Mouse (Mus musculus): ENCODE data around the gene Ppard. TPM values are rescaled to one million over a fixed set of nuclear protein-coding genes. Genes with fewer than 3 reads are reported as not detected.
A peak's percentile ranks its signal among the peaks of the same experiment; 100 is the strongest.
"Not testable (repeated sequence)": the region's sequence is repeated elsewhere in the genome, so short reads cannot be mapped to it uniquely, and the experiment has no call there.

Gene Ppard
- polyA plus RNA-seq, 1 experiment from 2014 or later, result 1.5 TPM

- peaks cover 60% of the 10 kb centered on the region for H3K4me1 ChIP-seq
- 54% methylated on average over 2 of the region's 2 CpGs for WGBS
- no peak for ATAC-seq (ENCODE audit: extremely low read depth, insufficient number of reproducible peaks, low FRiP score, low TSS enrichment)
- H3K27me3 ChIP-seq (replicated peaks), result no peaks in the 10 kb centered on the region
- H3K27ac ChIP-seq (replicated peaks), result peak overlapping the region; percentile 55; the same call in 1 of the 2 replicates
- H3K9ac ChIP-seq, result peak overlapping the region; percentile 99
- peaks cover 71% of the 10 kb centered on the region for H3K36me3 ChIP-seq
- H3K4me2 ChIP-seq, result peak overlapping the region; percentile 91
- no peaks in the 10 kb centered on the region for H3K9me3 ChIP-seq
- peak overlapping the region; percentile 95 for H3K4me3 ChIP-seq
These were observed 97.7 kb downstream of the Ppard start for GRCm38 (mm10) chr17:28330232-28330546.

DNA sequence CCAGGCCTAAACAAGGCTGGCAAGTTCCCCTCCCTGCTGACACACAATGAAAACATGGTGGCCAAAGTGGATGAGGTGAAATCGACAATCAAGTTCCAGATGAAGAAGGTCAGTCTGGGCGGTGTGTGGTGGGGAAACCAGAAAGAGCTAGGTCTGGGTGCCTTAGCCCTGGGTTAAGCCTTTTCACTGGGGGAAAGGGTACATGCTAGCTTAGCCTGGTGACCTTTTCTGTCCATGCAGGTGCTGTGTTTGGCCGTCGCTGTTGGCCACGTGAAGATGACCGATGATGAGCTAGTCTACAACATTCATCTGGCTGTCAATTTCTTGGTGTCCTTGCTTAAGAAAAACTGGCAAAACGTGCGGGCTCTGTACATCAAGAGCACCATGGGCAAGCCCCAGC is 98.1 kb downstream of the Ppard start:
- peaks cover 71% of the 10 kb centered on the region for H3K36me3 ChIP-seq
- WGBS, result 52% methylated on average over 8 of the region's 8 CpGs
- H3K4me3 ChIP-seq, result 0 out of 2 replicates have a peak overlapping the region, but pooled peaks have one; percentile 11
- not testable (repeated sequence) for H3K27ac ChIP-seq (replicated peaks); H3K9ac ChIP-seq; H3K9me3 ChIP-seq; ATAC-seq (ENCODE audit: extremely low read depth, insufficient number of reproducible peaks, low FRiP score, low TSS enrichment); H3K27me3 ChIP-seq (replicated peaks)
- peak overlapping the region; percentile 91 for H3K4me2 ChIP-seq
- peaks cover 60% of the 10 kb centered on the region for H3K4me1 ChIP-seq

DNA sequence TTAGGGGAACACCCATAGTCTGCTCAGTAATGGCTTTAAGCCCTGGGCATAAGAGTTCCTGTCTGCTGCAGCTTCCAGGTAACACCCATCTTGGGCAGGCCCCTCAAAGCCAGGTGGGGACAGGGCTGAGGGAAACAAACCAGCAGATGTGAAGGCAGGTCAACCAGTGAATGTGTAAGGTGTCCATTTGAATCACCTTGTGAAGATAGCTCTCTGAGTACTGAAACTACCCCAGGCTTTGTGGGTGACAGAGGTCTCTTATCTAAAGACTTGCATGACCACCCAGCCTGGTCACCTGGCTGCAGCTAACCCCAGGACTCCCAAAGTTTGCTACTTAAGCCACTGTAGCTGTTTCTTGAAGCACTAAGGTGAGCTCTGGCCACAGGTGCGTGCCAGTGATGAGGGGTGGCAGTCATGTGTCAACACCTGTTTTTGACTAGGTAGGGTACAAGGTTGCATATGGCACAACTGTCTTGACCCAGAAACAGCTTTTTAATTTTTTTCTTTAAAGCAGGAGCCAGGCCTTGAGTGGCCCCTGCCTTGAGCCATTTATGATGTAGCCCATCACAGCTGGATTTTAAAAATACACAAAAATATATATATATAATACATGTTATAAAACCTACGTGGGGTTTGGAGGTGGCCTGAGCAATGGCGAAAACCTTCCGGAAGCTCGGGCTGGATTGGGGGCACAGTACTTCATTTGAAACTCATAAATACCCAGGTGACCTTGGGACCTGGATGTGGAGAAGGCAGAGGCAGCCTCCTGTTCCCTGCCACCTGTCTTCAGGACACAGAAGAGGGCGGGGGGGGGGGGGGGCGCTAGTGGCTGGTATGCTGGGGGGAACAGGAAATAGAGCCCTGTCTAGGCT is 99.0 kb downstream of the Ppard start:
- peaks cover 71% of the 10 kb centered on the region for H3K36me3 ChIP-seq
- H3K9ac ChIP-seq, result no peak overlapping the region
- ATAC-seq (ENCODE audit: extremely low read depth, insufficient number of reproducible peaks, low FRiP score, low TSS enrichment), result no peak
- H3K27me3 ChIP-seq (replicated peaks), result no peaks in the 10 kb centered on the region
- peak overlapping the region; percentile 42 for H3K27ac ChIP-seq (replicated peaks)
- H3K9me3 ChIP-seq, result no peaks in the 10 kb centered on the region
- WGBS, result 42% methylated on average over 7 of the region's 7 CpGs
- H3K4me3 ChIP-seq, result no peak overlapping the region
- peaks cover 60% of the 10 kb centered on the region for H3K4me1 ChIP-seq
- no peak overlapping the region for H3K4me2 ChIP-seq

- Histone ChIP-seq H3K9me3 (no peaks in the 10 kb centered on the region), H3K4me3 (no peak overlapping the region), H3K27ac (replicated peaks) (peak overlapping the region; percentile 42), H3K4me1 (peaks cover 59% of the 10 kb centered on the region), H3K4me2 (no peak overlapping the region), H3K27me3 (replicated peaks) (no peaks in the 10 kb centered on the region), H3K9ac (peak overlapping the region; percentile 69), H3K36me3 (peaks cover 77% of the 10 kb centered on the region)
- WGBS, result 51% methylated on average over 13 of the region's 13 CpGs
- ATAC-seq (ENCODE audit: extremely low read depth, insufficient number of reproducible peaks, low FRiP score, low TSS enrichment), result no peak
These were observed 99.8 kb downstream of the Ppard start for GRCm38 (mm10) chr17:28332113-28332914.

GRCm38 (mm10) chr17:28332915-28333546 is 100.5 kb downstream of the Ppard start:
- Histone ChIP-seq H3K36me3 (peaks cover 85% of the 10 kb centered on the region), H3K4me1 (peaks cover 52% of the 10 kb centered on the region), H3K4me3 (no peak overlapping the region), H3K4me2 (peak overlapping the region; percentile 8), H3K27ac (replicated peaks) (peak overlapping the region; percentile 42; the same call in 1 of the 2 replicates), H3K9ac (peak overlapping the region; percentile 69), H3K9me3 (no peaks in the 10 kb centered on the region), H3K27me3 (replicated peaks) (no peaks in the 10 kb centered on the region)
- ATAC-seq (ENCODE audit: extremely low read depth, insufficient number of reproducible peaks, low FRiP score, low TSS enrichment), result 0 out of 2 replicates have a peak, but pooled peaks have one; percentile 6
- WGBS, result 51% methylated on average over 31 of the region's 31 CpGs

- Histone ChIP-seq H3K4me2 (no peak overlapping the region), H3K4me3 (no peak overlapping the region), H3K36me3 (peaks cover 93% of the 10 kb centered on the region), H3K9ac (no peak overlapping the region), H3K27ac (replicated peaks) (0 out of 2 replicates have a peak overlapping the region, but pooled peaks have one; percentile 8), H3K27me3 (replicated peaks) (no peaks in the 10 kb centered on the region), H3K4me1 (peaks cover 46% of the 10 kb centered on the region), H3K9me3 (no peaks in the 10 kb centered on the region)
- no peak for ATAC-seq (ENCODE audit: extremely low read depth, insufficient number of reproducible peaks, low FRiP score, low TSS enrichment)
- whole genome bisulfite sequencing, result 73% methylated on average over 10 of the region's 10 CpGs
These were observed 102.8 kb downstream of the Ppard start for GRCm38 (mm10) chr17:28335267-28335666.

DNA sequence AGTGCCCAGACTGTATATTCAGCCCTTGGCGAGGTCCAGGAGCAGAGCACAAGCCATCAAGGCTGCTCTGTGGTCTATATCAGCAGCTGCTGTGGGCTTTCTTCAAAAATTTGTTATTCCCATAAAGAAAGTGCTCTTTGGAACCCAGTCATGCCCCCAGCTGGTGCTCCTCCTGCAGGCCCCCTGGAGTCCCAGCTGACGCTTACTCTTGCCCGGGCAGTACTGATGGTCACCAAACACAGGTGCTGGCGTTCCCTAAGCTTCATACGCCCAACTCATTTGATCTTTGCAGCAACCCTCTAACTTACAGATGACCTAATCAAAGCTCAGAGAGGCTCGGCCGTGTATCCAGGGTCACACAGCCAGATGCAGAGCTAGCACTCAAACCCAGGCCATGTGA is 105.0 kb downstream of the Ppard start:
- Histone ChIP-seq H3K4me1 (peaks cover 47% of the 10 kb centered on the region), H3K4me2 (no peak overlapping the region), H3K9ac (no peak overlapping the region), H3K4me3 (no peak overlapping the region), H3K36me3 (peaks cover 70% of the 10 kb centered on the region), H3K27ac (replicated peaks) (no peak overlapping the region), H3K27me3 (replicated peaks) (no peaks in the 10 kb centered on the region), H3K9me3 (no peaks in the 10 kb centered on the region)
- ATAC-seq (ENCODE audit: extremely low read depth, insufficient number of reproducible peaks, low FRiP score, low TSS enrichment), result no peak
- WGBS, result 91% methylated on average over 7 of the region's 7 CpGs

DNA sequence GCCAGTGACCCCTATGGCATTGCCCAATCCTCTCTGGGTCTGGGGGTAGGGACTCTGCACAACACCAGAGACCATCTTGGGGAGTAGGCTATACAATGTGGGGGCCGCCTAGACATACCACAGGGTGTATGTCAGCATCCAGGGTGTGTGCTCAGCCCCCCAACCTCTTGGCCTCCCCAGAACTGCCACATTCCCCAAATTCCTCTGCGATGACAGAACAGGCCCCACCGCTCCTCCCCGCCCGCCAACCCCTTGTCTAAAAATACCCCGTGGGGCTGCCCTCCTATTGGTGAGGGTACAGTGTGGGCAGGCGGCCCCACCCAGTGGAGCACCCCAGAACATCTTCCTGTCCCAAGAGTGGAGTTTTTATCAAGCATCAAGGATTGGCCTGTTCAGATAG is 108.1 kb downstream of the Ppard start:
- peaks cover 58% of the 10 kb centered on the region for H3K4me1 ChIP-seq

DNA sequence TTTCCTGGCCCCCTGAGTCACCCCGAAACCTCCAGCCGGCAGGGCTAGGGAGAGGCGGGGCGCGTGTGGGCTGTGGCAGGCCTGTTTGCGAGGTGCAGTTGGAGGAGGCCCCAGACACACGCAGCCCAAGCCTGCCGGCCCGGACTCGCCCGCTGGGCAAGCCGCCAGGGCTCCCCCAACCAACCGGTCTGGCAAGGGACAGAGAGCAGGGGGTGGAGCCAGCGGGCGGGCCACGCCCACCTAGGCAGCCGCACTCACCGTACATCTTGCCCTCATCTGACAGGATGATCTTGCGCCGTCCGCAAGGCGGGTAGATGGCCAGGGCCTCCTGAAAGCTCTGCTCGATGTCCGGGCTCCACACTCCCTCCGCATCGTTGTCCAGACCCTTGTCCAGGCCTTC is 108.6 kb downstream of the Ppard start:
- 4% methylated on average over 26 of the region's 26 CpGs for WGBS
- peak; percentile 70 for ATAC-seq (ENCODE audit: extremely low read depth, insufficient number of reproducible peaks, low FRiP score, low TSS enrichment)
- Histone ChIP-seq H3K27me3 (replicated peaks) (no peaks in the 10 kb centered on the region), H3K36me3 (peaks cover 41% of the 10 kb centered on the region), H3K9ac (peak overlapping the region; percentile 85), H3K4me1 (peaks cover 63% of the 10 kb centered on the region), H3K4me2 (peak overlapping the region; percentile 70), H3K9me3 (no peaks in the 10 kb centered on the region), H3K27ac (replicated peaks) (peak overlapping the region; percentile 93), H3K4me3 (peak overlapping the region; percentile 44)

More for the DNA sequence above, 108.1 kb downstream of the Ppard start:
- ATAC-seq (ENCODE audit: extremely low read depth, insufficient number of reproducible peaks, low FRiP score, low TSS enrichment), result no peak
- WGBS, result 29% methylated on average over 7 of the region's 7 CpGs
- no peaks in the 10 kb centered on the region for H3K9me3 ChIP-seq
- peak overlapping the region; percentile 85 for H3K9ac ChIP-seq
- H3K27ac ChIP-seq (replicated peaks), result peak overlapping the region; percentile 93
- H3K36me3 ChIP-seq, result peaks cover 46% of the 10 kb centered on the region
- no peaks in the 10 kb centered on the region for H3K27me3 ChIP-seq (replicated peaks)
- peak overlapping the region; percentile 70 for H3K4me2 ChIP-seq
- peak overlapping the region; percentile 44 for H3K4me3 ChIP-seq

DNA sequence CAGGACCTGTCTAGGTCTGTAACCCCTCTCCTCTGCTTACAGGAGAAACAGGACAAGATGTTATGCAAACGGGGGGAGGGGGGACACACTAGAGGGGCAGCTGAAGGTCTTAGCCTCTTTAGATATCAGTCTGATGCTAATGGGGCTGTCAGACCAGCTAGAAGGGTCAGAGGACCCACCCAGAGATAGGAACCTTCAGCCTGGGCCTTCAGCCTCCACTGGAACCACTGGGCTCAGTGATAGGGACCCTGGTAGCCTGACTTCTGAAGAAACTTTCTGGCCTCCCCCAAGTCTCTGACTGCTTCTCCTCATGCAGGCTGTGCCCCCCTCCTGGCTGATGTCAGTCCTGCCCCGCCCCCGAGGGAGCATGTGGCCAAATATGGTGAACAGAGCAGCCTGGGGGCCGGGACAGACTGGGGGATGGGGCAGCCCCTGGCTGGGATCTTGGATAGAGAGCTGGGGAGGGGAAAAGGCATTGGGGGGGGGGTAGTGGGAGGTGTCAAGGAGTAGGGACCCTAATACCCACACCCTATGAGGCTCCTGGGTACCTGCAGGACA is 111.6 kb downstream of the Ppard start:
- no peak for ATAC-seq (ENCODE audit: extremely low read depth, insufficient number of reproducible peaks, low FRiP score, low TSS enrichment)

GRCm38 (mm10) chr17:28344670-28345069 is 112.2 kb downstream of the Ppard start:
- peaks cover 96% of the 10 kb centered on the region for H3K4me1 ChIP-seq
- H3K4me3 ChIP-seq, result no peak overlapping the region; the same call in 1 of the 2 replicates
- WGBS, result 40% methylated on average over 3 of the region's 3 CpGs
- no peaks in the 10 kb centered on the region for H3K27me3 ChIP-seq (replicated peaks)
- no peaks in the 10 kb centered on the region for H3K9me3 ChIP-seq
- H3K27ac ChIP-seq (replicated peaks), result peak overlapping the region; percentile 89
- ATAC-seq (ENCODE audit: extremely low read depth, insufficient number of reproducible peaks, low FRiP score, low TSS enrichment), result no peak
- peak overlapping the region; percentile 77 for H3K9ac ChIP-seq
- H3K36me3 ChIP-seq, result peaks cover 6% of the 10 kb centered on the region
- peak overlapping the region; percentile 59 for H3K4me2 ChIP-seq

More for the DNA sequence above, 111.6 kb downstream of the Ppard start:
- Histone ChIP-seq H3K4me3 (no peak overlapping the region), H3K36me3 (peaks cover 12% of the 10 kb centered on the region), H3K4me2 (peak overlapping the region; percentile 59), H3K4me1 (peaks cover 91% of the 10 kb centered on the region), H3K9me3 (no peaks in the 10 kb centered on the region), H3K9ac (peak overlapping the region; percentile 77), H3K27me3 (replicated peaks) (no peaks in the 10 kb centered on the region), H3K27ac (replicated peaks) (peak overlapping the region; percentile 89)
- 6% methylated on average over 4 of the region's 4 CpGs for WGBS
